Mouse (Mus musculus): Measurements from ENCODE around the gene Trmt10a. TPM values are rescaled to one million over a fixed set of nuclear protein-coding genes. Genes with fewer than 3 reads are reported as not detected.

Trmt10a gene
- 5.8 and 6.0 TPM in 2 replicates for polyA plus RNA-seq (2012; rRNA removed)

- H3K27me3 ChIP-seq (ENCODE audit: control insufficient read depth, insufficient read depth, low read length), result no peaks in the 10 kb centered on the region
- TF ChIP-seq POLR2A (IDR thresholded peaks at IDR 0.05; ENCODE audit: borderline replicate concordance, insufficient read depth, low read length), result peak; percentile 81; the same call in 1 of the 2 replicates
- TF ChIP-seq CTCF (IDR thresholded peaks at IDR 0.05; ENCODE audit: borderline replicate concordance, insufficient read depth, low read depth, low read length), result no peak
- H3K4me3 ChIP-seq (replicated peaks; ENCODE audit: insufficient read depth, low read depth, low read length), result peak within 1 kb of the TSS; percentile 85
- H3K4me1 ChIP-seq (ENCODE audit: control insufficient read depth, insufficient read depth, low read length), result no peaks in the 10 kb centered on the region
- H3K27ac ChIP-seq (ENCODE audit: insufficient read depth, low read length), result peak within 1 kb of the TSS; percentile 85
- under 1% methylated on average over 70 of the region's 70 CpGs for WGBS
- peak; percentile 99 for DNase-seq
Measured at GRCm38 (mm10) chr3:138143315-138144059, at the start of gene Trmt10a. Gene Trmt10a (plus strand): TSS chr3:138143448.

DNA sequence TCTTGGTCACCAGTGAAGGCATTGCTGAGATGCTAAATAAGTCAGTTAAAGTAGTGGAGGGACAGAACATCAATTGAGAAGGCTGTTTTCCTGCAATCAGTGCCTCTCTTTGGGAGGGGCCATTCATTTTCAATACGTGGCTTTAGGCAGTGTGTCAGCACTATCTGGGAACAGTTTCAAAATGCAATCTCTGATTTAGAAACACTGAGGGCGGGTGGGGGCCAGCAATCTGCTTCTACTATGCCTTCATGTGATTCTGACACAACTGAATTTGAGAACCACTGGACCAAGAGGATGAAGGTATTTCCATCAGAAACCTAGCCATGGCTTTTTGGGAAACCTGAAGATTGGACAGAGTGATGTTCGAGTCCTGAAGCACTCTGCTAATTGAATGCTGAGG, 47.9 kb upstream of the Trmt10a start:
- TF ChIP-seq CTCF (IDR thresholded peaks at IDR 0.05; ENCODE audit: borderline replicate concordance, insufficient read depth, low read depth, low read length) (no peak), POLR2A (IDR thresholded peaks at IDR 0.05; ENCODE audit: borderline replicate concordance, insufficient read depth, low read length) (no peak)
- no peak overlapping the region for H3K4me3 ChIP-seq (replicated peaks; ENCODE audit: insufficient read depth, low read depth, low read length)
- H3K27me3 ChIP-seq (ENCODE audit: control insufficient read depth, insufficient read depth, low read length), result no peaks in the 10 kb centered on the region
- H3K27ac ChIP-seq (ENCODE audit: insufficient read depth, low read length), result no peak overlapping the region
- WGBS, result 28% methylated on average over 3 of the region's 3 CpGs
- H3K4me1 ChIP-seq (ENCODE audit: control insufficient read depth, insufficient read depth, low read length), result peaks cover 5% of the 10 kb centered on the region
- DNase-seq, result no peak

GRCm38 (mm10) chr3:138095718-138096117, 47.5 kb upstream of the Trmt10a start:
- H3K4me3 ChIP-seq (replicated peaks; ENCODE audit: insufficient read depth, low read depth, low read length), result no peak overlapping the region
- peak in 1 of 2 experiments; percentile 43 for DNase-seq
- 16% methylated on average over 10 of the region's 10 CpGs for WGBS
- peaks cover 5% of the 10 kb centered on the region for H3K4me1 ChIP-seq (ENCODE audit: control insufficient read depth, insufficient read depth, low read length)
- H3K27ac ChIP-seq (ENCODE audit: insufficient read depth, low read length), result no peak overlapping the region
- H3K27me3 ChIP-seq (ENCODE audit: control insufficient read depth, insufficient read depth, low read length), result no peaks in the 10 kb centered on the region
- TF ChIP-seq POLR2A (IDR thresholded peaks at IDR 0.05; ENCODE audit: borderline replicate concordance, insufficient read depth, low read length) (no peak), CTCF (IDR thresholded peaks at IDR 0.05; ENCODE audit: borderline replicate concordance, insufficient read depth, low read depth, low read length) (no peak)

- 74% methylated on average over 19 of the region's 19 CpGs for WGBS
- peaks cover 5% of the 10 kb centered on the region for H3K4me1 ChIP-seq (ENCODE audit: control insufficient read depth, insufficient read depth, low read length)
Measured at GRCm38 (mm10) chr3:138096263-138097028, 46.8 kb upstream of the Trmt10a start.

GRCm38 (mm10) chr3:138097718-138098117, 45.5 kb upstream of the Trmt10a start:
- no peak overlapping the region for H3K27ac ChIP-seq (ENCODE audit: insufficient read depth, low read length)
- TF ChIP-seq CTCF (IDR thresholded peaks at IDR 0.05; ENCODE audit: borderline replicate concordance, insufficient read depth, low read depth, low read length) (no peak), POLR2A (IDR thresholded peaks at IDR 0.05; ENCODE audit: borderline replicate concordance, insufficient read depth, low read length) (no peak)
- WGBS, result 85% methylated on average over 1 of the region's 1 CpGs
- no peak overlapping the region for H3K4me3 ChIP-seq (replicated peaks; ENCODE audit: insufficient read depth, low read depth, low read length)
- no peaks in the 10 kb centered on the region for H3K27me3 ChIP-seq (ENCODE audit: control insufficient read depth, insufficient read depth, low read length)
- DNase-seq, result no peak
- H3K4me1 ChIP-seq (ENCODE audit: control insufficient read depth, insufficient read depth, low read length), result peaks cover 5% of the 10 kb centered on the region

More at GRCm38 (mm10) chr3:138096263-138097028, 46.8 kb upstream of the Trmt10a start:
- no peak overlapping the region for H3K27ac ChIP-seq (ENCODE audit: insufficient read depth, low read length)
- no peak for TF ChIP-seq CTCF (IDR thresholded peaks at IDR 0.05; ENCODE audit: borderline replicate concordance, insufficient read depth, low read depth, low read length)
- TF ChIP-seq POLR2A (IDR thresholded peaks at IDR 0.05; ENCODE audit: borderline replicate concordance, insufficient read depth, low read length), result no peak
- H3K27me3 ChIP-seq (ENCODE audit: control insufficient read depth, insufficient read depth, low read length), result no peaks in the 10 kb centered on the region
- no peak overlapping the region for H3K4me3 ChIP-seq (replicated peaks; ENCODE audit: insufficient read depth, low read depth, low read length)
- no peak for DNase-seq

GRCm38 (mm10) chr3:138101936-138102335, 41.3 kb upstream of the Trmt10a start:
- Histone ChIP-seq H3K27ac (ENCODE audit: insufficient read depth, low read length) (no peak overlapping the region), H3K27me3 (ENCODE audit: control insufficient read depth, insufficient read depth, low read length) (no peaks in the 10 kb centered on the region), H3K4me1 (ENCODE audit: control insufficient read depth, insufficient read depth, low read length) (no peaks in the 10 kb centered on the region), H3K4me3 (replicated peaks; ENCODE audit: insufficient read depth, low read depth, low read length) (no peak overlapping the region)
- 91% methylated on average over 4 of the region's 4 CpGs for WGBS
- no peak for TF ChIP-seq POLR2A (IDR thresholded peaks at IDR 0.05; ENCODE audit: borderline replicate concordance, insufficient read depth, low read length)
- DNase-seq, result no peak

DNA sequence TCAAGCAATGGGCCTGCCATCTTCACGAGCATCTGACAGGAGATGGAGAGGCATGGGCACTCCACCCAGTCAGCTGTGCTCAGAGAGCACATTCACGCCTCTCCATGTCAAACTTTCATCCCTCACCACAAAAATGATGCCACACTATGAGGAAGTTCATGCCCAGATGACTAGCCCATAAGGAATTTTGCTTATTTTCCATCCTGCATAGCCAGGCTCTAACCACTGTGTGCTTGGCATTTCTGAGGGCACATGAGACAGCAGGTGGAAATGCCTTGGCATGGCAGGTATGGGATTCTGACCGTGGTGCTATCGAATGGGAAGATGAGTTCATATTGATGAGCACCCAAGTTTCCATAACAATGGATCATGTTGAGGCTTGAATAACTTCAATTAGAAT, 39.6 kb upstream of the Trmt10a start:
- 89% methylated on average over 4 of the region's 4 CpGs for WGBS
- no peak overlapping the region for H3K27ac ChIP-seq (ENCODE audit: insufficient read depth, low read length)
- H3K4me3 ChIP-seq (replicated peaks; ENCODE audit: insufficient read depth, low read depth, low read length), result no peak overlapping the region
- TF ChIP-seq POLR2A (IDR thresholded peaks at IDR 0.05; ENCODE audit: borderline replicate concordance, insufficient read depth, low read length) (no peak), CTCF (IDR thresholded peaks at IDR 0.05; ENCODE audit: borderline replicate concordance, insufficient read depth, low read depth, low read length) (no peak)
- DNase-seq, result no peak
- no peaks in the 10 kb centered on the region for H3K27me3 ChIP-seq (ENCODE audit: control insufficient read depth, insufficient read depth, low read length)
- no peaks in the 10 kb centered on the region for H3K4me1 ChIP-seq (ENCODE audit: control insufficient read depth, insufficient read depth, low read length)
